Mouse (Mus musculus) midbrain, embryonic 16.5 days (tissue): ENCODE results near the gene Lrp8. TPM values are rescaled to one million over a fixed set of nuclear protein-coding genes. Genes with fewer than 3 reads are reported as not detected.
A peak's percentile ranks its signal among the peaks of the same experiment; 100 is the strongest.

Experiments
- ATAC-seq: fragments of 200-750 bp; cut with Nextera tagmentation; 2 replicates; pipeline ENCODE4 v1.8.0; 2017; ENCODE audit warnings: moderate TSS enrichment
- H3K27ac ChIP-seq: fragments of 300-500 bp; sonication (generic); 2 replicates; pipeline ENCODE4 v1.5.1; 2014; ENCODE audit warnings: mild to moderate bottlenecking, low read length, mixed read lengths
- H3K27me3 ChIP-seq: fragments of 300-500 bp; sonication (generic); 2 replicates; pipeline ENCODE4 v1.6.1; 2014; ENCODE audit warnings: low read depth, low read length, mixed read lengths; ENCODE audit not compliant: control insufficient read depth, insufficient read depth
- H3K36me3 ChIP-seq: fragments of 300-500 bp; sonication (generic); 2 replicates; pipeline ENCODE4 v1.6.1; 2014; ENCODE audit warnings: mild to moderate bottlenecking, low read length, moderate library complexity, mixed read lengths; ENCODE audit not compliant: control insufficient read depth, insufficient read depth
- H3K4me1 ChIP-seq: fragments of 300-500 bp; sonication (generic); 2 replicates; pipeline ENCODE4 v1.6.1; 2014; ENCODE audit warnings: mild to moderate bottlenecking, low read length, mixed read lengths; ENCODE audit not compliant: control insufficient read depth, insufficient read depth
- H3K4me2 ChIP-seq: fragments of 300-500 bp; sonication (generic); 2 replicates; pipeline ENCODE4 v1.6.1; 2014; ENCODE audit warnings: mild to moderate bottlenecking, low read length, mixed read lengths
- H3K4me3 ChIP-seq: fragments of 300-500 bp; sonication (generic); 2 replicates; pipeline ENCODE4 v1.5.1; 2014; ENCODE audit warnings: low read depth, mild to moderate bottlenecking, low read length, moderate library complexity, mixed read lengths
- H3K9ac ChIP-seq: fragments of 300-500 bp; sonication (generic); 2 replicates; pipeline ENCODE4 v1.6.1; 2014; ENCODE audit warnings: low read depth, low read length, mixed read lengths
- H3K9me3 ChIP-seq: fragments of 300-500 bp; sonication (generic); replicated peaks from 2 replicates; pipeline ENCODE4 v1.6.1; 2014; ENCODE audit warnings: mild to moderate bottlenecking, low read length, mixed read lengths; ENCODE audit not compliant: control insufficient read depth, poor library complexity, severe bottlenecking
- WGBS: fragments of 180-500 bp; shearing (Covaris S2); extraction: QIAGEN DNeasy Blood & Tissue Kit; methylation state at CpG from one replicate; pipeline ENCODE4 v1.1.7; 2014; 5-methylcytosine and 5-hydroxymethylcytosine counted together
- polyA plus RNA-seq: library from polyadenylated mRNA; unstranded; fragments of >200 nt; fragmentation: Nextera tagmentation; extraction: Ambion mirVana; gene quantifications from 2 replicates; pipeline ENCODE4 v1.2.1, GENCODE M21; 2015

The Lrp8 gene
- polyA plus RNA-seq, 1 experiment from 2014 or later = 44.4 TPM

DNA sequence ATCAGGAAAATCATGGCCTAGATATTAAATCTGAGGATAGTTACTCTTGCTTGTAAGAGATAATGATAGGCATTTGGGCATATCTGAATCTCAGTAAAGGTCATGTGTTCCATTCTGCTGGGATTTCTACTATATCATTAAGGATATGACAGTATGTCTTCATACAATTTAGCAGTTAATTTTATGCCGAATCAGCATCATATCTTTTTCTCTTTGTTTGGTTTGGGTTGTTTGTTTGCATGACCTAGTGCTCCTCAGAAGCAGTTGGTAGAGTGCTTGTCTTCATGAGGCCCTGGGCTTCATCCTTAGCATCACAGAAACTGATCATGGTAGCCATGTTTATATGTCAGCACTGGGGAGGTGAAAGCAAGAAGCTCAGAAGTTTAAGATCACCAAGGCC is 79.6 kb downstream of the Lrp8 start:
- Histone ChIP-seq H3K4me2 (no peak overlapping the region), H3K9me3 (no peaks in the 10 kb centered on the region), H3K36me3 (peaks cover 26% of the 10 kb centered on the region), H3K27ac (no peak overlapping the region), H3K4me1 (peaks cover 15% of the 10 kb centered on the region), H3K4me3 (no peak overlapping the region), H3K27me3 (no peaks in the 10 kb centered on the region), H3K9ac (no peak overlapping the region)
- WGBS = 100% methylated on average over 1 of the region's 1 CpGs
- no peak for ATAC-seq

DNA sequence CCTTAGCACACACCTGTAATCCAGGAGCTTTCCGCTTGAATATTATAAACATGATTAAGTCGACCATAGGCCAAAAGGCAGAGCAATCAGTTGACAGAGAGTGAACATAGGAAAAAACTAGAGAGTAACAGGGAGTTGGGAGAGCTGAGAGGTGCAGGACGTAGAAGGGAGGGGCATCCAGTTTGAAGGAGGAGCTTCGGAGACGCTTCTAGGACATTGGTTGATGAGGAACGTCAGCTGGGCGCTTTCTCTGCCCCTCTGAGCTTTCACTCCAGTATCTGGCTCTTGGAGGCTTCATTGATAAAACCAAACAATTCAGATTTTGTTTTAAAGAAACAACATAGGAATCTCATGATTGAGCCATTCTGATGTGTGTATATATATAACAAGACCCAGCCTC is 84.3 kb downstream of the Lrp8 start:
- no peak overlapping the region for H3K9ac ChIP-seq
- H3K27me3 ChIP-seq = no peaks in the 10 kb centered on the region
- H3K27ac ChIP-seq = no peak overlapping the region
- ATAC-seq = no peak
- no peak overlapping the region for H3K4me3 ChIP-seq
- no peaks in the 10 kb centered on the region for H3K9me3 ChIP-seq
- no peak overlapping the region for H3K4me2 ChIP-seq
- H3K4me1 ChIP-seq = peaks cover 13% of the 10 kb centered on the region
- 78% methylated on average over 7 of the region's 7 CpGs for WGBS
- H3K36me3 ChIP-seq = peaks cover 31% of the 10 kb centered on the region

GRCm38 (mm10) chr4:107889385-107889730 is 87.3 kb downstream of the Lrp8 start:
- Histone ChIP-seq H3K4me3 (peak overlapping the region; percentile 57), H3K9ac (peak overlapping the region; percentile 81), H3K4me1 (peaks cover 13% of the 10 kb centered on the region), H3K4me2 (peak overlapping the region; percentile 95), H3K9me3 (no peaks in the 10 kb centered on the region), H3K36me3 (peaks cover 17% of the 10 kb centered on the region), H3K27ac (peak overlapping the region; percentile 94), H3K27me3 (no peaks in the 10 kb centered on the region)
- WGBS = 1% methylated on average over 12 of the region's 12 CpGs
- ATAC-seq = peak; percentile 59

GRCm38 (mm10) chr4:107889731-107890432 is 87.8 kb downstream of the Lrp8 start, which contains the start of gene 0610037L13Rik:
TSS of gene 0610037L13Rik (plus strand) at chr4:107889813.
- Histone ChIP-seq H3K4me2 (peak within 1 kb of the TSS; percentile 95), H3K9me3 (no peaks in the 10 kb centered on the region), H3K27ac (peak within 1 kb of the TSS; percentile 94), H3K27me3 (no peaks in the 10 kb centered on the region), H3K36me3 (peaks cover 13% of the 10 kb centered on the region), H3K4me3 (peak within 1 kb of the TSS; percentile 57), H3K9ac (peak within 1 kb of the TSS; percentile 81), H3K4me1 (peaks cover 13% of the 10 kb centered on the region)
- ATAC-seq = peak; percentile 95
- under 1% methylated on average over 47 of the region's 48 CpGs for WGBS

DNA sequence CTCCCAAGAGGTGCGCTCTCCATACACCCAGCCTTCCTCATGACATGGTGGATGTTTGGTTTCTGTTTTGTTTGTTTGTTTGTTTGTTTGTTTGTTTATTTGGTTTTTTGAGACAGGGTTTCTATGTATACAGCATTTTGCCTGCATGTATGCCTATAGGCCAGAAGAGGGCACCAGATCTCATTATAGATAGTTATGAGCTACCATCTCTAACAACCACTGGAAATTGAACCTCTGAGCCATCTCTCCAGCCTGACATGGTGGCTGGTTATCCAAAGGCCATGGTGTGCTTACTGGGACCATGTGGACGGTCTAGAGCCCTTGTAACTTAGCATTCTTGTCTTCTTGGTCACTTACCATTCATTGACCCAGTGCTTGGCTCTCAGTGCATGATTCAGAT is 90.6 kb downstream of the Lrp8 start:
- ATAC-seq = no peak
- 85% methylated on average over 2 of the region's 2 CpGs for WGBS
- Histone ChIP-seq H3K9ac (no peak overlapping the region), H3K4me2 (no peak overlapping the region), H3K9me3 (no peaks in the 10 kb centered on the region), H3K36me3 (peaks cover 12% of the 10 kb centered on the region; the same call in 1 of the 2 replicates), H3K27me3 (no peaks in the 10 kb centered on the region), H3K4me1 (peaks cover 13% of the 10 kb centered on the region), H3K4me3 (no peak overlapping the region), H3K27ac (no peak overlapping the region)

GRCm38 (mm10) chr4:107899211-107899927 is 97.3 kb downstream of the Lrp8 start:
- Histone ChIP-seq H3K27me3 (no peaks in the 10 kb centered on the region), H3K27ac (no peak overlapping the region), H3K36me3 (peaks cover 17% of the 10 kb centered on the region; the same call in 1 of the 2 replicates), H3K4me2 (no peak overlapping the region), H3K9me3 (no peaks in the 10 kb centered on the region), H3K9ac (no peak overlapping the region), H3K4me1 (no peaks in the 10 kb centered on the region), H3K4me3 (no peak overlapping the region)
- no peak for ATAC-seq
- WGBS = 89% methylated on average over 5 of the region's 5 CpGs

GRCm38 (mm10) chr4:107900206-107900605 is 98.1 kb downstream of the Lrp8 start:
- Histone ChIP-seq H3K9ac (no peak overlapping the region), H3K27me3 (no peaks in the 10 kb centered on the region), H3K4me3 (no peak overlapping the region), H3K4me1 (no peaks in the 10 kb centered on the region), H3K36me3 (peaks cover 15% of the 10 kb centered on the region; the same call in 1 of the 2 replicates), H3K4me2 (no peak overlapping the region), H3K9me3 (no peaks in the 10 kb centered on the region), H3K27ac (no peak overlapping the region)
- ATAC-seq = no peak
- 98% methylated on average over 3 of the region's 3 CpGs for WGBS

DNA sequence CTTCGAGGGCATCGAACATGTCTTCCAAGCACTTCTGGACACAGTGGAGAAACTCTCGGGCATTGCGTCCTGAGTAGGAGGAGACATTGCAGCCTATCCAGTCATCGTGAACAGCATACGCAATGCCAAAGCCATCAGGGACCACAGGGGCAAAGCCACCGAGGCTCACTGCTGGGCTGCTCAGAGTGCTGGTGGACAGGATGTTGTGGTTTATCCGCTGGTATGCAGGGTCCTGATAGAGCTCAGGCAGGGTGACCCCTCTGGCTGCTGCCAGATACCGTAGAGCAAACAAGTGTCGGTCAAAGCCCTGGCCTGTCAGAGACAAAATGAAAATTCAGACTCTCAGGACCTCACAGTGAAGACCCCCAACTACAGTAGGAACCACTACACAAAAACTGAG is 102.2 kb downstream of the Lrp8 start:
- no peak for ATAC-seq
- H3K27me3 ChIP-seq = no peaks in the 10 kb centered on the region
- 97% methylated on average over 10 of the region's 10 CpGs for WGBS
- H3K27ac ChIP-seq = no peak overlapping the region
- no peak overlapping the region for H3K9ac ChIP-seq
- H3K36me3 ChIP-seq = peaks cover 2% of the 10 kb centered on the region; the same call in 1 of the 2 replicates
- no peaks in the 10 kb centered on the region for H3K4me1 ChIP-seq
- H3K4me3 ChIP-seq = no peak overlapping the region
- no peaks in the 10 kb centered on the region for H3K9me3 ChIP-seq
- H3K4me2 ChIP-seq = no peak overlapping the region

DNA sequence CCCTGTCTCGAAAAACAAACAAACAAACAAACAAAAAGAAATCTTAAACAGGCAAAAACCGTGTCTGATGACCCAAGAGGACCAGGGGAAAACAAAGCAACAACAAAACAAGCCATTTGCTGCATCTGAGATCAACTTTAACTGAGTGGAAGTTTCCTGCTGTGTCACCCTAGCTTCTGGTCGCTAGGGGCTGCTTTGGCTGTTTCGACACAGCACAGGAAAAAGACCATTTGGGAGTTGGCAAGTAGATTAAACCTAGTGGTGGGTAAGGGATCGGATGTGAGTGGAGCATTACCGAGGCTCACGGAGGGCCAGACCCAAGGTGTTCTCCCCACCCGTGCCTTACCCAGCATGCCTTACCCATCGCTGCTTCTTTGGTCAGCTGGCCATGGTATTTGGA is 104.5 kb downstream of the Lrp8 start:
- ATAC-seq = no peak
- Histone ChIP-seq H3K4me1 (no peaks in the 10 kb centered on the region), H3K4me2 (no peak overlapping the region), H3K9ac (no peak overlapping the region), H3K4me3 (no peak overlapping the region), H3K27ac (no peak overlapping the region), H3K36me3 (peaks cover 2% of the 10 kb centered on the region; the same call in 1 of the 2 replicates), H3K9me3 (no peaks in the 10 kb centered on the region), H3K27me3 (no peaks in the 10 kb centered on the region)
- 90% methylated on average over 9 of the region's 9 CpGs for WGBS
